Mouse (Mus musculus): Measurements from ENCODE around the gene Poc1a. TPM values are rescaled to one million over a fixed set of nuclear protein-coding genes. Genes with fewer than 3 reads are reported as not detected.

Poc1a gene
- 34.1 and 40.1 TPM in 2 replicates for polyA plus RNA-seq (2014; fragmentation: Nextera tagmentation; extraction: Ambion mirVana)

DNA sequence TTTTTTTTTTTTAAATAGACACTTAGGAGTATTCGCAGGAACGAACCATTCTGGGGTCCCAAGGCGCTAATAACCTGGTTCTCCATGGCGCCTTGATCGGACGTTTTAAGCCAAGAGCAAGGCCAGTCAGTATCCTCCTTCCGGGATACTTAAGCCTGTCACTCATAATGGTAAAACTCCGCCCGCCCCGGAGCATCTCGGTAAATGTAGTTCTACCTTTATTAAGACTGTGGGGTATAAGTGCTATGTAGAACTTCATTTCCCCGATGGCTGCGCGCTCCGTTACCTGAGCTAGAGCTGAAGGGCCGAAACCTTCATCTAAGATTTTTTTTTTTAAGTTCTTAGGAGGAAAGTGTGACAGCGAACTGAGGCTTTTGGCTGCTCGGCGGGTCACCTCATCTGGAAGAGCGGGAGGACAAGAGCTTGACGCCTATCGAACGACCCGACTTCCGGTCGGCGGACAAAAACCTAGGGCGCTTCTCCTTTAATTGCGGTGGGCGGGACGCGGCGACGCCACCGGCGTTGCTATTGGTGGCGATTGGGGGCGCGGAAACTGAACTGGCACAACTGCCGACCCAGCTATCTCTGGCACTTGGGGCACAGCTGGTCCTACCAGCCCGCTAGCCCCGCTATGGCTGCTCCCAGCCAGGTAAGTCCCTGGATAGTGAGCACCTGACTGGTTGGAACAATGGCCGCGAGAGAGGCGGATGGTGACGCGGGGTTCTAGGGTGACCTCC lies at the start of gene Poc1a:
Poc1a (plus strand) TSS at position 254 of the 737 bp plus-strand sequence.
- Histone ChIP-seq H3K4me1 (ENCODE audit: control insufficient read depth, insufficient read depth, low read length) (no peaks in the 10 kb centered on the region), H3K4me3 (ENCODE audit: low read depth, low read length) (peak within 1 kb of the TSS; percentile 52), H3K4me2 (ENCODE audit: low read depth, severe bottlenecking) (peak within 1 kb of the TSS; percentile 68), H3K27me3 (ENCODE audit: control insufficient read depth, insufficient read depth, low read length) (no peaks in the 10 kb centered on the region), H3K9ac (ENCODE audit: low read length) (peak within 1 kb of the TSS; percentile 46; the same call in 1 of the 2 replicates), H3K9me3 (ENCODE audit: control insufficient read depth, low read length) (no peaks in the 10 kb centered on the region), H3K27ac (replicated peaks; ENCODE audit: low read depth, low read length) (no peak within 1 kb of the TSS), H3K36me3 (ENCODE audit: control insufficient read depth, insufficient read depth, low read length) (no peaks in the 10 kb centered on the region; the same call in 1 of the 2 replicates)
- DNase-seq (ENCODE audit: low spot score) (peak; percentile 98), ATAC-seq (ENCODE audit: insufficient number of reproducible peaks, low FRiP score, low TSS enrichment, low read depth) (peak; percentile 92)
- WGBS: under 1% methylated on average over 47 of the region's 47 CpGs

DNA sequence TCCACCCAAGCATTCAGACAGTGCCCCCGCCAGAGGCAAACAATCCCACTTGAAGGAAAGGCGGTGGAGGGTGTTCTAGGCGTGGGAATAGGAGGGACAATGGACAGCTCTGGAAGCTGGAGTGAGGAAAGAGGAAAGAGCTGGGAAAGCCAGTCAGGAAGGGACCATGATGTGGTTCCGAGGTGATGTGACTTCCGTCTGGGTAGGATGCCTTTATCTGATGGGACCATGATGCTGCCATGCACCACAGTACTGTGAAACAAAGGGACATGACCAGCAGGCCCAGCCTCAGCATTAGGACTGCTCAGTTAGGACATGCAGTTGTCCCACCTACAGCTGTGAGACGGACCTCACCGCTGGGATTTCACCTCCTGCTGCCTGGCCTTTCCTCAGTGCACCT lies 49.6 kb upstream of the Poc1a start:
- ATAC-seq (ENCODE audit: insufficient number of reproducible peaks, low FRiP score, low TSS enrichment, low read depth): no peak
- H3K9ac ChIP-seq (ENCODE audit: low read length): no peak overlapping the region
- no peaks in the 10 kb centered on the region for H3K4me1 ChIP-seq (ENCODE audit: control insufficient read depth, insufficient read depth, low read length)
- no peak overlapping the region for H3K27ac ChIP-seq (replicated peaks; ENCODE audit: low read depth, low read length)
- DNase-seq (ENCODE audit: low spot score): no peak
- WGBS: 78% methylated on average over 7 of the region's 7 CpGs
- H3K9me3 ChIP-seq (ENCODE audit: control insufficient read depth, low read length): no peaks in the 10 kb centered on the region
- peaks cover 9% of the 10 kb centered on the region for H3K36me3 ChIP-seq (ENCODE audit: control insufficient read depth, insufficient read depth, low read length)
- no peaks in the 10 kb centered on the region for H3K27me3 ChIP-seq (ENCODE audit: control insufficient read depth, insufficient read depth, low read length)
- no peak overlapping the region for H3K4me3 ChIP-seq (ENCODE audit: low read depth, low read length)
- H3K4me2 ChIP-seq (ENCODE audit: low read depth, severe bottlenecking): no peak overlapping the region

- H3K4me3 ChIP-seq (ENCODE audit: low read depth, low read length): no peak overlapping the region
- H3K4me2 ChIP-seq (ENCODE audit: low read depth, severe bottlenecking): no peak overlapping the region
- ATAC-seq (ENCODE audit: insufficient number of reproducible peaks, low FRiP score, low TSS enrichment, low read depth): no peak
- no peaks in the 10 kb centered on the region for H3K27me3 ChIP-seq (ENCODE audit: control insufficient read depth, insufficient read depth, low read length)
- peaks cover 10% of the 10 kb centered on the region for H3K36me3 ChIP-seq (ENCODE audit: control insufficient read depth, insufficient read depth, low read length)
- no peaks in the 10 kb centered on the region for H3K4me1 ChIP-seq (ENCODE audit: control insufficient read depth, insufficient read depth, low read length)
- no peak for DNase-seq (ENCODE audit: low spot score)
- no peaks in the 10 kb centered on the region for H3K9me3 ChIP-seq (ENCODE audit: control insufficient read depth, low read length)
- WGBS: 82% methylated on average over 4 of the region's 4 CpGs
- no peak overlapping the region for H3K27ac ChIP-seq (replicated peaks; ENCODE audit: low read depth, low read length)
- no peak overlapping the region for H3K9ac ChIP-seq (ENCODE audit: low read length)
These were observed 49.0 kb upstream of the Poc1a start for GRCm38 (mm10) chr9:106231816-106232215.

DNA sequence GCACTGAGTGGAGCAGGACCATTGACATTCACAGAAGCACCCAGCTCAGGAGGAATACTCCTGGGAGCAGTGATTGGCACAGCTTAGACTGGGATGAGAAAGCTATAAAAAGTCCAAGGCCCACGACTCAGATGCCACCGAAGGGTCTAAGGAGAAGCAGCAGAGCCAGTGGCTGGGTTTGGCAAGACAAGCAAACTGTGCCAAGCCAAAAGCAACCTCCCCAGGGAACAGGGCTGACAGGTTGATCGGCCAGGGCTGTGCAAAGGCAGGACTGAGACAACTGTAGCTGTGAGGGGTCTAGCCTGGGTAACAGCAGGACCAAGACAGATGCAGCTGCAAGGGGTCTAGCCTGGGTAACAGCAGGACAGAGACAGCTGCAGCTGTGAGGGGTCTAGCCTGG lies 47.9 kb upstream of the Poc1a start:
- Histone ChIP-seq H3K4me2 (ENCODE audit: low read depth, severe bottlenecking) (no peak overlapping the region), H3K36me3 (ENCODE audit: control insufficient read depth, insufficient read depth, low read length) (peaks cover 10% of the 10 kb centered on the region), H3K9ac (ENCODE audit: low read length) (no peak overlapping the region), H3K4me3 (ENCODE audit: low read depth, low read length) (no peak overlapping the region), H3K27me3 (ENCODE audit: control insufficient read depth, insufficient read depth, low read length) (no peaks in the 10 kb centered on the region), H3K4me1 (ENCODE audit: control insufficient read depth, insufficient read depth, low read length) (no peaks in the 10 kb centered on the region), H3K27ac (replicated peaks; ENCODE audit: low read depth, low read length) (no peak overlapping the region), H3K9me3 (ENCODE audit: control insufficient read depth, low read length) (no peaks in the 10 kb centered on the region)
- peak; percentile 20; the same call in 1 of the 2 replicates for ATAC-seq (ENCODE audit: insufficient number of reproducible peaks, low FRiP score, low TSS enrichment, low read depth)
- DNase-seq (ENCODE audit: low spot score): no peak
- WGBS: 94% methylated on average over 3 of the region's 3 CpGs

DNA sequence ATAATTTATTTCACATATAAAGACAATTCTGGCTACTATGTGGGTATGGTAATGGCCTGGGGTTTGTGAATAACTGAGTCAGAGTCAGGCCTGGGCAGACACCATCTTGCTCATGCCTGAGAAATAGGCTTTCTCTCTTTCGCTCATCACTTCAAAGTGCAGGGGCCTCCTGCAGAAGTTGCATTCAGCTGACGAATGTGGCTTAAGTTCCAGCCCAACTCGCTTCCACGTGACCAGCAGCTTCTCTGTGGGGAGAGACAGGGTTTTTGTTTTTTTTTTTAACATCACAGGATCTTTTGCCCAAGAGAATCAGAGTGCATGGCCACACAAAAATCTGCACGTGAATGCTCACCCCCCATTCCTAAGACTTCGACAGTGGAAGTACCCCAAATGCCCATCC lies 46.9 kb upstream of the Poc1a start:
- 78% methylated on average over 6 of the region's 6 CpGs for WGBS
- peaks cover 18% of the 10 kb centered on the region for H3K36me3 ChIP-seq (ENCODE audit: control insufficient read depth, insufficient read depth, low read length)
- no peaks in the 10 kb centered on the region for H3K27me3 ChIP-seq (ENCODE audit: control insufficient read depth, insufficient read depth, low read length)
- no peak overlapping the region for H3K9ac ChIP-seq (ENCODE audit: low read length)
- no peaks in the 10 kb centered on the region for H3K9me3 ChIP-seq (ENCODE audit: control insufficient read depth, low read length)
- no peak overlapping the region for H3K4me3 ChIP-seq (ENCODE audit: low read depth, low read length)
- ATAC-seq (ENCODE audit: insufficient number of reproducible peaks, low FRiP score, low TSS enrichment, low read depth) (no peak), DNase-seq (ENCODE audit: low spot score) (no peak)
- H3K27ac ChIP-seq (replicated peaks; ENCODE audit: low read depth, low read length): no peak overlapping the region
- H3K4me1 ChIP-seq (ENCODE audit: control insufficient read depth, insufficient read depth, low read length): no peaks in the 10 kb centered on the region
- no peak overlapping the region for H3K4me2 ChIP-seq (ENCODE audit: low read depth, severe bottlenecking)

DNA sequence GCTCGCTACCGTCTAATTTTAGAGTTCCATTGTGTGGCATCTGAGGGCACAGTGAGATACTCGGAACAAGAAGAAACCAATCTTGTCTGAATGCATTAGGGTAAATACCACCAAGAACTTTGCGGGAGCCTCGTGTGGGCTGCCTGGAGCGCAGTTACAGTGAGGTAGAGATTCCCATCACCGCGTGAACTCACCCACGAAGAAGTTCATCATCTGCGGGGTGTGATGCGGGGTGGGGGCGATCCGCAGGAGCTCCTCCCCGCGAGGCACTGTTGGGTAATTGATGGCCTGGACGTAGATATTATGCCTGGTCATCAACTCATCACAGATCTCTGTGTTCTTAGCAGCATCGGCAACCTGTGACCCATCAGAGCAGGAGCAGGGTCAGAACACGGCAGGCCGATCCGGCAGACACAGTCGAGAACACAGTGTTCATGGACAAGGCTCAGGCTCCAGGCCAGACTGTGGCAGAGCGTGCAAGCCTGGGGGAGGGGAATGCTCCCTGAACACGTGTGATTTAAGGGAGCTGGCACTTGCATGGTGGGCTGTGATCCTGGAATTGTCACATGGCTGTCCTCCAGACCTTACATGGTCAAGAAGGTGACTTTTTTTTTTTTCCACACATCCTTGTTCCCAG lies 45.5 kb upstream of the Poc1a start:
- no peak for ATAC-seq (ENCODE audit: insufficient number of reproducible peaks, low FRiP score, low TSS enrichment, low read depth)
- H3K4me3 ChIP-seq (ENCODE audit: low read depth, low read length): no peak overlapping the region
- H3K9ac ChIP-seq (ENCODE audit: low read length): no peak overlapping the region
- H3K27me3 ChIP-seq (ENCODE audit: control insufficient read depth, insufficient read depth, low read length): no peaks in the 10 kb centered on the region
- H3K36me3 ChIP-seq (ENCODE audit: control insufficient read depth, insufficient read depth, low read length): peaks cover 21% of the 10 kb centered on the region
- no peak overlapping the region for H3K27ac ChIP-seq (replicated peaks; ENCODE audit: low read depth, low read length)
- DNase-seq (ENCODE audit: low spot score): no peak
- no peaks in the 10 kb centered on the region for H3K4me1 ChIP-seq (ENCODE audit: control insufficient read depth, insufficient read depth, low read length)
- WGBS: 89% methylated on average over 23 of the region's 23 CpGs
- no peaks in the 10 kb centered on the region for H3K9me3 ChIP-seq (ENCODE audit: control insufficient read depth, low read length)
- no peak overlapping the region for H3K4me2 ChIP-seq (ENCODE audit: low read depth, severe bottlenecking)

GRCm38 (mm10) chr9:106236156-106236817 lies 44.6 kb upstream of the Poc1a start:
- Histone ChIP-seq H3K27me3 (ENCODE audit: control insufficient read depth, insufficient read depth, low read length) (no peaks in the 10 kb centered on the region), H3K9me3 (ENCODE audit: control insufficient read depth, low read length) (no peaks in the 10 kb centered on the region), H3K9ac (ENCODE audit: low read length) (no peak overlapping the region), H3K27ac (replicated peaks; ENCODE audit: low read depth, low read length) (no peak overlapping the region), H3K4me3 (ENCODE audit: low read depth, low read length) (no peak overlapping the region), H3K36me3 (ENCODE audit: control insufficient read depth, insufficient read depth, low read length) (peaks cover 27% of the 10 kb centered on the region), H3K4me1 (ENCODE audit: control insufficient read depth, insufficient read depth, low read length) (no peaks in the 10 kb centered on the region), H3K4me2 (ENCODE audit: low read depth, severe bottlenecking) (no peak overlapping the region)
- 91% methylated on average over 23 of the region's 23 CpGs for WGBS
- ATAC-seq (ENCODE audit: insufficient number of reproducible peaks, low FRiP score, low TSS enrichment, low read depth): no peak
- no peak for DNase-seq (ENCODE audit: low spot score)

DNA sequence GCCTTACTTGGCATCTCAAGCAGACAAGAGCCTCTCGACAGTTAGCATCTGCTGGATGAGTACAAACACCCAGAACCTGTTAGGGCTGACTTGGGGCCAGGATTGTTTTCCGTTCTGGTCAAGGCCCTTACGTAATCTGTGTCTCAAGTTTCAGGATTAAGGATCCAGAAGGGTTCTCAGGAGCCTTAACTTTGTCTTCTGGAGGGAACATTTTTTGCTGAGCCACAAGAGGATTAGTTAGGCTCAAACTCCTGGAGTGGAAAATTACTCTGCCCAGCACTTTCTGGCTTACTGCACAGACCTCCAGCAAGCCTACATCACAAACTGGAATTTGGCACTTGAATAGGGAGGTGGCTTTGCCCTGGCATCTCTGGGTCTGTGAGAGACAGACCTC lies 44.0 kb upstream of the Poc1a start:
- H3K36me3 ChIP-seq (ENCODE audit: control insufficient read depth, insufficient read depth, low read length): peaks cover 31% of the 10 kb centered on the region
- DNase-seq (ENCODE audit: low spot score) (no peak), ATAC-seq (ENCODE audit: insufficient number of reproducible peaks, low FRiP score, low TSS enrichment, low read depth) (no peak)
- no peaks in the 10 kb centered on the region for H3K27me3 ChIP-seq (ENCODE audit: control insufficient read depth, insufficient read depth, low read length)
- H3K9ac ChIP-seq (ENCODE audit: low read length): no peak overlapping the region
- no peak overlapping the region for H3K4me2 ChIP-seq (ENCODE audit: low read depth, severe bottlenecking)
- no peaks in the 10 kb centered on the region for H3K4me1 ChIP-seq (ENCODE audit: control insufficient read depth, insufficient read depth, low read length)
- 76% methylated on average over 3 of the region's 3 CpGs for WGBS
- H3K27ac ChIP-seq (replicated peaks; ENCODE audit: low read depth, low read length): no peak overlapping the region
- H3K4me3 ChIP-seq (ENCODE audit: low read depth, low read length): no peak overlapping the region
- no peaks in the 10 kb centered on the region for H3K9me3 ChIP-seq (ENCODE audit: control insufficient read depth, low read length)
